Mouse (Mus musculus) urinary bladder, postnatal 14 days (tissue): ENCODE results near the gene Nup93.

Experiments used
- DNase-seq: peaks from one replicate; pipeline ENCODE4 v3.0.0; 2021; ENCODE audit warnings: low spot score

Gene Nup93

DNA sequence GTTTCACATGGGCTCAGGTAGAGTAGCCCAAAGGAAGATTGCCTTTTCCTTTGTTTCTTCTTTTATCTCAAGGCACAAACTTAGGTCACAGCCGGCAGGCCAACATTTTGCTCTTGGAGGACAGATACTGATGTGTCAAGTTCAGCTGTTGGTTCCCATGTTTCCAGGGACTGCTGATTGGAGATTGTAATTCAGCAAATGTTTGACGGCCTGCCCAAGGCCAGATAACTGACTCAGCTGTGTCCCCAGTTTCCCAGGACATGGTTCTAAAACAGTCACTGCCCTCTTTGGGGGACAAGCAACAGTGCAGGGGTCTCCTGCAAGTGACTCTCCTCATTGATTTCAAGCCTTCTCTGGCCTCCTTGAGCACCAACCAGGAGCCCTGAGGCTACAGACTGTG lies 105.7 kb downstream of the Nup93 start:
- DNase-seq, result no peak

DNA sequence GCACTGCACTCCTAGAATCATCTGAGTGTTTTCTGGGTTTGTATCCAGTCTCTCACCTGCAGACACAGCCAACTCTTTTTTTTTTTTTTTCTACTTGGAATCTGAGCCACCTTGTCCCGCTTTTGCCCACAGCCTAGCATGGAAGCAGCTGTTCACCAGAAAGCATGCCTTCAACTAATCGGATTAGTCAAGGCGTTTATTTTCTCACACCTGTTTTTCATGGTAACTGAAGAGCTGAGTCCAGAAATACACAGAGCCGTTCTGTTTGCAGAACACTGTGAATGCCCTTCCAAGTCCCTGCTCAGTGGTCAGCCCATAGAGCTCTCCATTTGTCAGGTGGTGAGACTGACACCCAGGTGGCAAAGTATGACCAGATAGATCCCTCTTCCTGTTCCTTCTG lies 107.7 kb downstream of the Nup93 start:
- DNase-seq, result no peak

DNA sequence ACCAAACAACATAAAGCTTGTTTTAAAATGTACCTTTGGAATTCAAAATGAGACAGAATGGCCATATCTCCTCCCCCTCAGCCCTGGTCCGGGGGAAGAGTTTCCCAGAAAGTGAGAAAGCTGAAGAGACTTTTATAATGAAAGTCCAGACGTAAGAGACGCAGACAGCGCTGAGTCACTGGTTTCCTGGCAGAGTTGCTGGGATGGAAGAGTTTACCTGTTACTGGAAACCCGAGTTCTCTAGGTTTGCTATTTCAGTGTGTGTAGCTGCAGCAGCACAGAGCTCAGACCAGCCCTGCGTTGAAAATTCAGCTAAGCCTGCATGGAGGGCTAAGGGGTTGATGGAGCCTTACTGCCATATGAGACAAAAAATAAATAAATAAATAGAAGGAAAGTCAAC lies 108.7 kb downstream of the Nup93 start:
- no peak for DNase-seq

DNA sequence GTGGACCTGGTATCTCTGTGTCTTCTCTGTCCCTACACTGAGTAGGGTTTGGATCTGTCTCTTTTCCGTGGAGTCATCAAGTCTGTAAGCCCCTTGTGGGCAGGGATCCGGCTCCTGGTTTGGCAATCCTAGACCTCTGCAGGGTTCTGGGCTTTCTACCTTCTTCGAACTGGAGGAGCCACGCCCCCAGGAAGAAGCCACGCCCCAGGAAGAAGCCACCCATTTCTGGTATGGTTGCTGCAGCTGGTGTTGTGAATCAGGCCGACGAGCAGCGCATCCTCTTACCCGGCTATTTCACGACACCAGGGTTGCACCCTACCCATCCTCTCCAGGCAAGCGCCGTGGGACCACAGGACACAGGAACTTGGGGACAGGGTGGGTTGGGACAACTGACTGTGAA lies 109.7 kb downstream of the Nup93 start:
- no peak for DNase-seq

DNA sequence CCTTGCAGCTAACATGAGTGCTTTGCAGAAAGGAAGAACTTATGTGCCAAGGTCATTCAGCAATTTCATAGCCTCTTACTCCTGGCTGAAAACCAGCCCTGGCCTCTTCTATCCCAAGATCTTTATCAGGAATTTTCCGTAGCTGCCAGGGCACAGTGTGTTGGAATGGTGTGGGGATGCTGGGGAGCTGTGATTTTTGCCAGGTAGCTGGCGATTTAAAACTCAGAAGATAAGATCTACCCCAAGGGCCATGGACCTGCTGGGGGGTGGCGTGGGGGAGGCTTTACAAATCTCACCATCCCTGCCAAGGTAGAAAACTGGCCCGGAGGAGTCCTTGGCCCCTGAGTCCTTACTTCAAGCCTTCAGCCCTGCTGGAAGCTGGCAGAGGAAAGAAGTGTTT lies 111.7 kb downstream of the Nup93 start:
- no peak for DNase-seq

DNA sequence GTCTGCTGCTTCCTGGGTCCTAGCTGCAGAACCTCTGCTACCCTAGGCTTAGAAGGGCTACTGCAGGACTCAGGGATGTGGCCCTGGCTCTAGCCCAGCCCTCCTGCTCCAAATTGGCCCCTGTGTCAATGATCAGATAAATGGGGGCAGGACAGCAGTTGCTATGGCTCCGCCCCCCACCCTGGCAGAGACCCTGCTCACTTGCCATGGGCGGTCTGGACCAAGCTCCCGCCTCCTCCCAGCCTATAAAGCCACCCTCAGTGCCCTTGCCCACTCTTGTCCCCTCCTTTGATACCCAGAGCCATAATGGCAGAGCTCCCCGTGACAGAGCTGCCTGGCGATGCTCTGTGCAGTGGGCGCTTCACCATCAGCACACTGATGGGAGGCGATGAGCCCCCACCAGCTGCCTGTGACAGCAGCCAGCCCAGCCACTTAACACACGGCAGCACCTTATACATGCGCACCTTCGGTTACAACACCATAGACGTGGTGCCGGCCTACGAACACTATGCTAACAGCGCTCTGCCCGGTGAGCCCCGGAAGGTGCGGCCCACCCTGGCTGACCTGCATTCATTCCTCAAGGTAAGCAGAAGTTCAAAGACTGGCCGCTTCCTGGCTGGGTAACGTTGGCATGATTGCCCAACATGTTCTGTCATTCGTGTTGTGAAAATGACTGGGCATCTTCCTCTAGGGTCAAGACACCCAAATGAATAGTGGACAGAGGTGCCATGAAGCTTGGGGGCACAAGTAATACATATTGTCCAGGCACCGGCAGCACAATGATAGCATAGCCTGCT lies 114.8 kb downstream of the Nup93 start, which contains the start of gene Slc12a3:
Gene Slc12a3 (plus strand): TSS at position 270 of the 797 bp plus-strand sequence.
- no peak for DNase-seq

DNA sequence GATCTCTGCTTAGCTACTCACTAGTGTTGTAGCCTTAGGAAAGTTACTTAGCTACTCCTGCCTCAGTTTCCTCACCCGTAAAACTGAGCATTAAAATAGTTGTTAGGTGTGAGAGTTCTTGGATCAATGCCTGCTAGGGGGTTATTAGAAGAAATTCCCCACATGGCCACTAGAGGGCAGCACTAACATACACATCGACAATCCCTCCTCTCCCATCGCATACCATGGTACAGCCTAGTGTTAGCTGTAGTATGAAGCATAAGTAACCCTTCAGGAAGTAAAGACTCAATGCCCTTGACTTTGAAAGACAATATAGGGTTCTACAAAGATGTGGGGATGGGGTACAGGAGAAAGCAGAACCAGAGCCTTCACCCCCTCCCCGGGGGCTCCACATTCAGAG lies 116.4 kb downstream of the Nup93 start:
- DNase-seq, result peak; percentile 38

DNA sequence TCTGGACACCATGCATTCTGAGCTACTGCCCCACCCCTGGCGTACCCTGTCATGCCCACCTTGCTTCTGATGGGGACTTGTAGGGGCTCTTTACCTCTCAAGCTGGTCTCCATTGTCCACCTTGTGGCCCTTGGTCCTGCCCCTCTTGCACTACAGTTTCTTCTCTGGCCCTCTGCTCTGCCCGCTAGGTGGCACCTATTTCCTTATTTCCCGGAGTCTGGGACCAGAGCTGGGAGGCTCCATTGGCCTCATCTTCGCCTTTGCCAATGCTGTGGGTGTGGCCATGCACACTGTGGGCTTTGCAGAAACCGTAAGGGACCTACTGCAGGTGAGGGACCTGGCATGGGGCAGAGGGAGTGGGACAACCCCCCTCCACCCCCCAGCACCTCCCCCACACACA lies 119.0 kb downstream of the Nup93 start:
- DNase-seq, result no peak

DNA sequence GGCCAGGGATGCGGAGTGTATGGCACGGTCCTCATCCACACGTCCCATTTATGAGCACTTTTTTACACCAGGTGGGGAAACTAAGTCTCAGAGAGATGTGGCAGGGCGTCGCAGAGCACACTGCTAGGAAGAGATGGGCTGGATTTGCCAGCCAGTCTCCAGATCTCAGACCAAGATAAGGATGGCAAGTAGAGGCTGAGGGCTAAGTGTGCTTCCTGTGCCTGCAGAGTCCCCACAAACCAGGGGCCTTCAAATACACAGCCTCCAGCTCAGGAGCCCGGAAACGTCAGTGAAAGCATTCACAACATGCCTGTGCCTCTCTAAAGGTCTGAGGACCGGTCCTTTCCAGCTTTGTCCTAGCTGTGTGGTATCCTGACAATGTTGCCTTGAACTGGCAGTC lies 123.2 kb downstream of the Nup93 start:
- no peak for DNase-seq

DNA sequence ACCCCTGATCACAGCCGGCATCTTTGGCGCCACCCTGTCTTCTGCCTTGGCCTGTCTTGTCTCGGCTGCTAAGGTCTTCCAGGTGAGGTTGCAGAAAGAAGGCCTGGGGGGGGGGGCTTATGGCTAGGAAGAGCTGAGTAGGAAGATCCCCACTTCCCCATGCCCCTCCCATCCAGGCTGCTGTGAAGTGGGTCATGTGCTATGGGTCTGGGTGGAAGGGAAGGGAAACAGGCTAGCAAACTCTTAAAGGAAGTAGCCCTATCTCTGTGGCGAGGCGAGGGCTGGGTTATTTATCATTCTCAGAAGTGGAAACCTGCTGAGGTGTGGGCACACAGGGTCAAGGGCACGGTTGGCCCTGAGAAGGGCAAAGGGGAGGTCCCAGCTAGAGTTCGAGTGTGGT lies 126.4 kb downstream of the Nup93 start:
- no peak for DNase-seq

DNA sequence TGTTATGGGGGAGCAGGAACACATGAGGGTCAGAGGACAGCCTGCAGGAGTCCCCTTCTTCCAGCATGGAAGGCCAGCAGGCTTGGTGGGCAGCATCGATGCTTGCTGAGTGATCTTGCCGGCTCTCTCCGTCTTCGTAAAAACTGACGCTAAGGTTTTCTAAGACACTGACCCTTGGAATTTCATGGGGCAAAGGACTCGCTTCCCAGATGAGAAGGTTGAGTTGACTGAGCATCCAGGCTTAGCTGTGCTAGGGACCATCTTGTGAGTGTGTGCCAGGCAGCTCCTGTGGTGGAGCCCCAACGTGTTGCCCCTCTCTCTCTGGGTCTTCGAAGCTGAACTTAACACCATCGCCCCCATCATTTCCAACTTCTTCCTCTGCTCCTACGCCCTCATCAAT lies 128.3 kb downstream of the Nup93 start:
- no peak for DNase-seq

DNA sequence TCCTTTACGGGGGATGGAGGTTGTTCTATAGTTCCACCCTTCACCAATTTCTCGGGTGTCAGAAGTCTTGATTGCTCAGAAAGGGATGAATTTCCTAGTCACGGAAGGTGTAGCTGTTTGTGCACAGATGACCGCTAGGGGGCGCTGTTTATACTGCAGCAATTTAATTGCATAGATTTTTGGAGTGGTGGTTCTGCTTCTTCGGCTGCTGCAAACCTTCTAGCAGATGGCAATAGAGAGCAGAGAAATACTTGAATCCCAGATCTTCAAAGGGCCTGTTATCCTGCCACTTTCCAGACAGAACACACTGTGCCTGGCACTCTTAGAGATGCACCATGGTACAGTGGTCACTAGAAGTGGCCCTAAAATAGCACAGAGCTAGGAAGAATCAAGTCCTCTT lies 128.9 kb downstream of the Nup93 start:
- DNase-seq, result peak; percentile 86

DNA sequence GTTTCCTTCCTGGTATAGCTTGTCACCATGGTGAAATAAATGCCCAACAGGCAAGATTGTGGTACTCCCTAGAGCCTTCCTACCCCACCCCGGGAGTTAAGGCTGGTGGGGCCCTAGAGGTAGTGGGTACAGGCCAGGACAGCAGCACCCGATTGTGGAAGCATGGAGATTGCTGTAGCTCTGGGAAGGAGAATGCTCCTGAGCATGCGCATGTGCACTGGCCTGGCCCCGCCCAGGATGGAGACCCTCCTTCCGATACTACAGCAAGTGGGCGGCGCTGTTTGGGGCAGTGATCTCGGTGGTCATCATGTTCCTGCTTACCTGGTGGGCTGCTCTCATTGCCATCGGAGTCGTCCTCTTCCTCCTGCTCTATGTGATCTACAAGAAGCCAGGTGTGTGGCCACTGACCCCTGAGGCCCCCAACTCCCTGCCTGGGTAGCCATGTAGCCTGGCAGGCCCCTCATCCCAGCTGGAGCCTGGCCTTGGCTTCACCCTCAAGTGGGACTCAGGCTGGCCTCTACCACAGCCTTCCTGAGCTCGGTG lies 129.5 kb downstream of the Nup93 start:
- no peak for DNase-seq

DNA sequence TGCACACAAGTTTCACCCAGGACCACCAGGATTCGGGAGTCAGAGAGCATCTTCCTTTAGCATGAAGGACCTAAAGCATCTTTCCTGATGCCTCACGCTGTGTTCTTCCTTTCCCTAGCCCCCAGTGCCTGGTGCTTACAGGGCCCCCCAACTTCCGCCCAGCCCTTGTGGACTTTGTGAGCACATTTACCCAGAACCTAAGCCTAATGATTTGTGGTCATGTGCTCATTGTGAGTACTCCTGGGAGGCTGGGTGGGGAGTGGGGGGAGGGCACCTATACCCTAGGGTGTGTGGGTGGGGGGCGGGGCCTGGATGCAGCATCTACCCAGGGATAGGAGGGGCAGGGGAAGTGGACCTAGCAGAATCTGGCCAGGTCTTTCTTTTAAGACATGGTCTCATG lies 131.3 kb downstream of the Nup93 start:
- DNase-seq, result no peak

DNA sequence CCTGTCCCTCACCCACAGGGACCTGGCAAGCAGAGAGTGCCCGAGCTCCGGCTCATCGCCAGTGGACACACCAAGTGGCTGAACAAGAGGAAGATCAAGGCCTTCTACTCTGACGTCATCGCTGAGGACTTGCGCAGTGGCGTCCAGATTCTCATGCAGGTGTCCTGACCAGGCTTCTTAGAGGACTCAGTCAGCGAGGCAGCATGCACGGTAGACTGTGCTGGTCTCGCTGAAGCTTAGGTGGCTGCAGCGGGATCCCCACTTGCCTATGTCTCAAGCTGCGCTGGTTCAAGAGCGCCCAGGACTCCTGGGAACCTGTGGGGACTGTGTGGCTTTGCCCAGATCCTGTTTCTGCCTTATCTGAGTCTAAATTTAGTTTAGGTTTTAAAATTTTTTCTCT lies 131.9 kb downstream of the Nup93 start:
- DNase-seq, result no peak

DNA sequence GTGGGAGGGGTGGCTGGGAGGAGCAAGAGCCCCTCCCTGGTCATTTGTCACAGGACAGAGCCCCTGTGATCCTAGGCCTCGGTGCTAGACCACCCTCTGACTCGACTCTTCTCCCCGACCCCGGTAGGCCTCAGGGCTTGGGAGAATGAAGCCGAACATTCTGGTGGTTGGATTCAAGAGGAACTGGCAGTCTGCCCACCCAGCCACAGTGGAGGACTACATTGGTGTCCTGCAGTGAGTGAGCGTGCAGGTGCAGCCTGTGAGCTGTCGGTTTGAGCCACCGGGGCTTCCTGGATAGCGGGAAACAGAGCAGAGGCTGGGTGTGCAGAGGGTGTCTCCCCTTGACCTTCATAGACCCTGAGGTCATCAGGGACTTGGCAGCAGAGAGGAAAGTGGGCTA lies 134.1 kb downstream of the Nup93 start:
- no peak for DNase-seq

DNA sequence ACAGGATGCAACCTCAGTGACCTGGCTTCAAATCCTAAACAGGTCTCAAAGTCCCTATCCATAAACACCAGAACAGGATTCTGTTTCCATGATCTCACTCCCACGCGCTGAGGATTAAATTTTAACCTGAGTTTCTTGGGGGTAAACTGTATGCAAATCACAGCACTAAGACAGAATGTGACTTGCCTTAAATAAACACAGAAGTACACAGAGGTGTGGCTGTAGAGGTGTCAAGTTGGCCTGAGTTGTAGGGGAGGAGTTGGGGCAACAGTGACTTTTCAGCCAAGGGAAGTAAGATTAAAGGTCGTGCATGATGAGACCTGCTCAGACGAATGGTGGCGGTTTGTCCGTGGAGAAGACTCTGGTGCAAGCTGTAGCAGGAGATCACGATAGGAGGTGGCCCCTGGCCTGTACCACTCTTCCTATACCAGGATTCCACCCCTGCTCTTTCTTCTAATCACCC lies 139.7 kb downstream of the Nup93 start:
- peak; percentile 67 for DNase-seq

DNA sequence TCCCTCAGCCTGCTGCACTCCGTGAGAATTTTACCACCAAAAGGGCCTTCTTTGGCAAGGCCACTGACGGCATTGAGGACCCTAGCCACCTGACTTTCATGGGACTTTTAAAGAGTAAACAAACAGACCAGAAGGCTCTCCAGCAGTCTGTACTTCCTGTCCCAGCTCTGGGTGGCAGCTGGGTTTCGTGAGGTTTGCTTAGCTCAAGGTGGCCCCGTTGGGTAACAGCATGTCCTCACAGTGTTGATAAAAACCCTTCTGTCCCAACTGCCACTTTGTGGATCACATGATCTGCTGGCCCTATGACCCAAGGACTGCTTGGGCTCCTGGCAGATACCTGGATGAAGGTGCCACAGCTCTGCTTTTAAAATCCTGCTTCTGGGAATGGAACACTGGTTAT lies 140.2 kb downstream of the Nup93 start:
- DNase-seq, result peak; percentile 44

DNA sequence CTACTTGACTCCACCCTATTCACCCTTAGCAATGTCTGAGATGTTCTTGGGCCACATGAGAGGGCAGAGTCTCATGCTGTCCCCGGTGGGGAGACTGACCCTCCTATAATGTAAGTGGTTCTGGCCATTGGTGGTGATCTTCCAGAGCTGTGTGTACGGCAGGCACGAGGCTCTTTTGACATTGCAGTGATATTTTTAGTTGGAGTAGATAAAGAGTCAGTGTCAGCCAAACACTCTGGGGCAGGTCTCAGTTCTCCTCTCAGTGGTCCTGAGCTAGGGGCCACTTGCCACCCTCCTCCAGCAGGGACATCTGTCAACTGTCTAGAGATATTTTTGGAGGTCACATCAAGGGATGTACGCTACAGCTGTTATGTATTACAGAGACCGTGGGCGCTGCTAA lies 142.9 kb downstream of the Nup93 start:
- DNase-seq, result no peak

DNA sequence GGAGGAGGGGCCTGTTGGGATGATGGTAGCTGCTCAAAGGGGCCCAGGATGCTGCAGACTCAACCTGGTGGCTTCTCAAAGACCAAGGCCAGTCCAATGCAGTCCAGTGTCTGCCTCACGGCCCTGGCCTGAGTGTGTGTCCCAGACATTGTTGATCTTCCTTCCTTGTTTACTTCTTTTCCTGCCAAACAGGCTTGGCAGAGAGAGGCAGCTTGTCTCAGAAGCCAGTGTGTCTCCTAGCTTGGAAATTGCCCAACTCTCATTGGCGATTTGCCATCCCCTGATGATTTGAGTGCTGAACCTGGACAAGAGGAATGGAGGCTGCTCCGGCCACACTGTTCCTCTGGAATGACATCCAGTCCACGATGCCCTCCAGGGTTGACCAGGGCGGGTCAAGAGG lies 144.2 kb downstream of the Nup93 start:
- DNase-seq, result peak; percentile 93

DNA sequence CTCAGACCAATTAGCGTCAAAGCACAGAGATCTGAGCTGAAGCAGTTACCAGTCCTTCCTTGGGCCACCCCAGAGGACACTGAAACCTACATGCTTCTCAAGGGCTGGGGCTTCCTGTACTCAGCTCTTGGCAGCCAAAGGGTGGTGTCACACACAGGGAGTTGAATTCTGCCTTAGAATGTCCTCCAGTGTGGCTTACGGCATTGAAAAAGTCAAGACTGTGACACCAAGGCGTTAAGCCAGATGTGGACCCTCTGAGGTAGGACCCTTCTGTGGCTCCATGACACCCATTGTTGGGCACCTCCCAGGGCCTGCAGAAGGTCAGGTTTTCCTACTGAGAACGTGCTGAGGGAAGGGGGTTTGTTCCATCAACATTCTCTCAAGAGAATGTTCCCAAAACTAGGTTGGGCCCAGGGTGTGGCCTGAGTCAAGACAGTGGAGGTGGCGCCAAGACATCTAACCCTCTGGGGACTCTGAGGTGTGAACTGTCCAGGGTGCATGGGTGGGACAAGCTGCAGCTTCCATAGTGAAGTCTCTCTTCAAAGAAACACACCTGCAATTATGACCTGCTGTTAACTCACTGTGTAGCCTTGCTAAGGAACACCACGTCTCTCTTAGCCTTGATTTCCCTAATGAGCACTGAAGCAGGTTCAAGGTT lies 147.5 kb downstream of the Nup93 start:
- DNase-seq, result no peak

DNA sequence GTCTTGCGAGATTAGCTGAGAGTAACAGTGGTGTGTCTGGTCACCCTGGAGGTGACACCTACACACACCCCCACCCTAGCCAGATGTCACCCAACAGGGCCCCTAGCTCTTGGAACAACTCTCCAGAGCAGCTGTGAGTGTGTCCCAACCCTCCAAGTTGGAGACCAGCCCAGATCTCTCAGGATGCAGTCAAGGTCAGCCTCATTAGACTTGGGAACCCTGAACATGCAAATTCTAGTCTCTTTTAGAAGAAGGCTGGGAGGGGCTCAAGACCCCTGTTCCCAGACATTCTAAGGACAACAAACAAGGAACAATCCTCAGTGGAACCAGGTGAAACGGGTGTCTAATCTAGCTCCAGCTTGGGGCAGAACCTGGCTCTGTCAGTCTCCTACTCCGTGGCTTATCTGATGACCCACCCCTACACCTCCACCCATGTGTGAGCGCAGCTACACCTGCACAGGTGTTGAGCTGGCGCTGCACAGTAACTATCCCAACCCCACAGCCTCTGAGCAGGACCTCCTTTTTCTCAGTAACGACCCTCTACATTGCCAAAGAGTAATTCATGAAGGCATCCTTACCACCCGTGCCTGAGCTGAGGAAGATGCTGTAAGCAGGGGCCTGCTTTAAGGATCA lies 148.4 kb downstream of the Nup93 start:
- DNase-seq, result peak; percentile 36

DNA sequence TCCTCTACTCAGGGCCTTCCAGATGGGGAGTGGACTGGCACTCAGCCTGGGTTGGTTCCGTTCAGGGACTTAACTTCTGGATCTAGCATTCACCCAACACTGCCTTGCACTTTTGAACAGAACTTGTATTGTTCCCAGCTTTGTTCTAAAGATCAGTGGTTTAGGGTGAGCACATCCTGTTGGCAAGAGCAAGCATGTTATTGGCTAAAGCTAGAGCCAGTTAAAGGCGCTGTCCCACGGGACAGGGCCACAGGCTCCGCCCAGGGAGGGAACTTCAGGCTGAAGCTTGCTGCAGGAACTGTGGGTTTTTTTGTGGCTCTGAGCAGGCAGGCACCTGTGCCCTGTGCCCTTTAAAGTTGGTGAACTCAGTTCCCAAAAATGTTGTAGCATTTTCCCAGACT lies 148.9 kb downstream of the Nup93 start:
- peak; percentile 78 for DNase-seq
